Mouse (Mus musculus): Measurements from ENCODE around the gene Ccs. TPM values are rescaled to one million over a fixed set of nuclear protein-coding genes. Genes with fewer than 3 reads are reported as not detected.
"Not testable (repeated sequence)": the region's sequence is repeated elsewhere in the genome, so short reads cannot be mapped to it uniquely, and the experiment has no call there.

Gene Ccs
- polyA plus RNA-seq, 1 experiment from 2014 or later = 47.7 TPM

DNA sequence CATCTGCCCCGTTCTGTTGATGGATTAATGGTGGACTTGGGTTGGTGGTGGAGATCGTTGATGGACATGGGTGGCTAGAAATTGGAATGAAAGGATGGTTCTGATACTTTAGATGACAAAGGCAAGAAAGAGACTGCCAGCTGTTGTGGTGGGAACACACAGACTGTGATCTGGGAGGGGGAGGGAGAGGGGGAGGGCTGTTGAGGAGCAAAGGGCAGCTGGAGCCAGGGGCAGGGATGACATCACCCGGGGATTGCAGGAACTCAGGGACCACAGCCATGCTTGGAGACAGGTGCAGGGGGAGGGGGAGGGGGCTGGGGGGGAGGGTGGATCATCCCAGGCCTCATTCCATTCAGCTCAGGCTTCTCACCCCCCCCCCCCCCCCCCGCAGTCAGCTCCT lies 37.1 kb upstream of the Ccs start:
- Histone ChIP-seq H3K27ac (ENCODE audit: low read depth) (no peak overlapping the region), H3K9me3 (ENCODE audit: low read depth, low read length) (no peaks in the 10 kb centered on the region), H3K4me1 (ENCODE audit: insufficient read depth) (0 out of 2 replicates have a peak, but pooled peaks cover 5% of the 10 kb centered on the region), H3K4me3 (ENCODE audit: low read depth, low read length) (no peak overlapping the region), H3K9ac (no peak overlapping the region), H3K27me3 (ENCODE audit: insufficient read depth, low read length) (no peaks in the 10 kb centered on the region), H3K4me2 (no peak overlapping the region), H3K36me3 (ENCODE audit: insufficient read depth) (no peaks in the 10 kb centered on the region)
- WGBS = 60% methylated on average over 3 of the region's 4 CpGs
- TF ChIP-seq CTCF (IDR thresholded peaks at IDR 0.05; ENCODE audit: low read depth) = no peak
- ATAC-seq (ENCODE audit: insufficient read depth) = no peak
- DNase-seq = no peak

DNA sequence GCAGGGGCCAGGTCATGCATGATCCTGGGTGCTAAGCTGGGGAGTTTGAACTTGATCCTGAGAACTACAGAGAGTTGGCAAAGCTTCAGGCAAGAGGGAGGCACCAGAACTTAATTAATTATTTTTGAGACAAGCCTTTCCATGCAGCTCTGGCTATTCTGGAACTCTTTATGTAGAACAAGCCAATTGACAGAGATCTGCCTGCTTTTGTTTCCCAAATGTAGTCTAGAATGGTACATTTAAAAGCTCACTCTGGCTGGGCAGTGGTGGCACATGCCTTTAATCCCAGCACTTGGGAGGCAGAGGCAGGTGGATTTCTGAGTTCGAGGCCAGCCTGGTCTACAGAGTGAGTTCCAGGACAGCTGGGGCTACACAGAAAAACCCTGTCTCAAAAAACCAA lies 35.5 kb upstream of the Ccs start:
- not testable (repeated sequence) for H3K27ac ChIP-seq (ENCODE audit: low read depth); H3K9ac ChIP-seq; H3K36me3 ChIP-seq (ENCODE audit: insufficient read depth); H3K9me3 ChIP-seq (ENCODE audit: low read depth, low read length); H3K4me3 ChIP-seq (ENCODE audit: low read depth, low read length); ATAC-seq (ENCODE audit: insufficient read depth); H3K27me3 ChIP-seq (ENCODE audit: insufficient read depth, low read length); H3K4me2 ChIP-seq; DNase-seq; H3K4me1 ChIP-seq (ENCODE audit: insufficient read depth)
- WGBS = 68% methylated on average over 1 of the region's 1 CpGs

DNA sequence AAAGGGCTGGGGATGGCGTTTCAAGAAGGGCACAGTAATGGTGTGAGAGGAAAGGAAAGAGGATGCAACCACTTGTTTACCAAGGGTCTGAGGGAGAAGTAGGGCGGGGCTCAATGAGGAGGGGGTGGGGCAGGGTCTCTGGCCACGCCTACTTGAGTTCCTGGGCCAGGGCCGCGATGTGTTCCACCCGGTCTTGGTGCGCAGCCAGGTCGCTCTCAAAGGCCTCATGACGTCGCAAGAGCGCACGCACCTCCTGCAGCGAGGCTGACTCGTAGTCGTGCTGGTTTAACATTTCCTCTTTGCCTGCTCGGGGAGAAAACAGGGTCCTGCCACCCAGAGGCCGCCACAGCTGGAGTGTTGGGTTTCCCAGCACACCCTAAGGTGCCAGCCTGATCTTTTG lies 26.0 kb upstream of the Ccs start:
- Histone ChIP-seq H3K9ac (no peak overlapping the region; the same call in 1 of the 2 replicates), H3K27ac (ENCODE audit: low read depth) (no peak overlapping the region), H3K27me3 (ENCODE audit: insufficient read depth, low read length) (0 out of 2 replicates have a peak, but pooled peaks cover 3% of the 10 kb centered on the region), H3K4me2 (peak overlapping the region; percentile 40; the same call in 1 of the 2 replicates), H3K4me3 (ENCODE audit: low read depth, low read length) (no peak overlapping the region), H3K9me3 (ENCODE audit: low read depth, low read length) (no peaks in the 10 kb centered on the region), H3K36me3 (ENCODE audit: insufficient read depth) (no peaks in the 10 kb centered on the region), H3K4me1 (ENCODE audit: insufficient read depth) (no peaks in the 10 kb centered on the region)
- no peak for ATAC-seq (ENCODE audit: insufficient read depth)
- no peak for TF ChIP-seq CTCF (IDR thresholded peaks at IDR 0.05; ENCODE audit: low read depth)
- peak; percentile 71 for DNase-seq
- 3% methylated on average over 17 of the region's 17 CpGs for WGBS

DNA sequence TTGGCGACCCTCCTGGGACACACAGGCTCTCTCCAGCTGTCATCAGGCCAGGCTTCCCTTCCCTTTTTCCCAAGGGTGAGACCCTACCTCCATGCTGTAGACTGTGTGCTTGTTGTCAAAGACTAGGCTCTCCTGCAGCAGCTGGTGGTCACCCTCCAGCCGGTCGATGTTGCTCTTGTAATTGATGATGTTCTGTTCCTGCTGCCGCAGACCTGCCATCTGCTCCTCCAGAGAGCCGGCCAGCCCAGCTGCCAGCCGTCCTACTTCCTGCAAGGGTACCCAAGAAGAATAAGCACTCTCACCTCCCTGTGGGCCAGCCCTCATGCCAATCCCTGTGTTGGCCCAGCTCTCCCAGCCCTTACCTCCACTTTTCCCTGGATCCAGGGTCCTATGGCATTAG lies 23.9 kb upstream of the Ccs start:
- Histone ChIP-seq H3K9me3 (ENCODE audit: low read depth, low read length) (no peaks in the 10 kb centered on the region), H3K27me3 (ENCODE audit: insufficient read depth, low read length) (0 out of 2 replicates have a peak, but pooled peaks cover 3% of the 10 kb centered on the region), H3K4me3 (ENCODE audit: low read depth, low read length) (no peak overlapping the region), H3K4me1 (ENCODE audit: insufficient read depth) (no peaks in the 10 kb centered on the region), H3K27ac (ENCODE audit: low read depth) (no peak overlapping the region), H3K36me3 (ENCODE audit: insufficient read depth) (no peaks in the 10 kb centered on the region), H3K4me2 (no peak overlapping the region), H3K9ac (no peak overlapping the region)
- DNase-seq (no peak), ATAC-seq (ENCODE audit: insufficient read depth) (no peak)
- 51% methylated on average over 6 of the region's 6 CpGs for WGBS
- TF ChIP-seq CTCF (IDR thresholded peaks at IDR 0.05; ENCODE audit: low read depth) = no peak

DNA sequence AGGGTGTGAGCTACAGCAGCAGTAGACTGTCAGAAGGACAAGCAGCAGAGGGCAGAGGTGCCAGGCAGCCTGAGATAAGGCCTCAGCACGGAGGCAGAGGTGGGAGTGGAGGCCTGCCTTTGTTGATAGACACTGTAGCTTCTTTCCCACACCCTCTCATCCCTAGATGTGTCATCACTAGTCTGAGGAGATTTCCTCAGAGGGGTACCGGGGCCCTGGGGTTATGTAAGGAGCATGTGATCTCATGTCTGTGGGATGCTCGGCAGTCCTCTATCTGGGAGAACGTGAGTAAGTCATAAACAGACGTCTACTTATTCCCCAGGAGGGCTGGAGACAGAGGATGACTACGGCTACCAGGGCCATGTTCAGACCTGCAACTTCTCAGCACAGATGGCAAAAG lies 19.9 kb upstream of the Ccs start:
- Histone ChIP-seq H3K27ac (ENCODE audit: low read depth) (no peak overlapping the region), H3K4me3 (ENCODE audit: low read depth, low read length) (no peak overlapping the region), H3K27me3 (ENCODE audit: insufficient read depth, low read length) (peaks cover 7% of the 10 kb centered on the region; the same call in 1 of the 2 replicates), H3K9me3 (ENCODE audit: low read depth, low read length) (no peaks in the 10 kb centered on the region), H3K4me2 (no peak overlapping the region), H3K36me3 (ENCODE audit: insufficient read depth) (no peaks in the 10 kb centered on the region), H3K9ac (no peak overlapping the region), H3K4me1 (ENCODE audit: insufficient read depth) (no peaks in the 10 kb centered on the region; the same call in 1 of the 2 replicates)
- ATAC-seq (ENCODE audit: insufficient read depth) = no peak; the same call in 1 of the 2 replicates
- TF ChIP-seq CTCF (IDR thresholded peaks at IDR 0.05; ENCODE audit: low read depth) = no peak
- WGBS = 44% methylated on average over 6 of the region's 6 CpGs
- no peak for DNase-seq

DNA sequence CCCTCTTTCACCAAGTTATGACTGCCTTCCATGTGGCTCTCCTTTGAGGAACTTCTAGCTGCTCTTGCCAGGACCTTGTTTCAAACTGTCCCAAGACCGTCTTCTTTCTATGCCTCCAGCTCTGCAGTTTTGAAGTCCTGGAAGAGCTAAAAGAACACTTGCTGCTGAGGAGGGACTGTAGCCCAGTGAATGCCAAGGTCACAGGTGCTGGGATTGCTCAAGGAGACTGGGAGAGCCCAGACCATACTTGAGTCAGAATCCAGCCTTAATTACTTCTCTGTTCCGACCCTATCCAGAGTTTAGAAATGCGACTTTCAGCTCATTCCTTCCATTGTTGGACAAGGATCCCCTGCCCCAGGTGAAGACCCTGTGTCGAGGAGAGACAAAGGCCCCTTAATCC lies 16.8 kb upstream of the Ccs start:
- H3K9ac ChIP-seq = no peak overlapping the region
- H3K27me3 ChIP-seq (ENCODE audit: insufficient read depth, low read length) = peaks cover 7% of the 10 kb centered on the region; the same call in 1 of the 2 replicates
- H3K9me3 ChIP-seq (ENCODE audit: low read depth, low read length) = no peaks in the 10 kb centered on the region
- ATAC-seq (ENCODE audit: insufficient read depth) = no peak
- no peak for DNase-seq
- H3K4me2 ChIP-seq = peak overlapping the region; percentile 96; the same call in 1 of the 2 replicates
- 75% methylated on average over 4 of the region's 4 CpGs for WGBS
- no peak overlapping the region for H3K27ac ChIP-seq (ENCODE audit: low read depth)
- no peak for TF ChIP-seq CTCF (IDR thresholded peaks at IDR 0.05; ENCODE audit: low read depth)
- no peaks in the 10 kb centered on the region for H3K36me3 ChIP-seq (ENCODE audit: insufficient read depth)
- peak overlapping the region; percentile 51; the same call in 1 of the 2 replicates for H3K4me3 ChIP-seq (ENCODE audit: low read depth, low read length)
- H3K4me1 ChIP-seq (ENCODE audit: insufficient read depth) = no peaks in the 10 kb centered on the region; the same call in 1 of the 2 replicates

DNA sequence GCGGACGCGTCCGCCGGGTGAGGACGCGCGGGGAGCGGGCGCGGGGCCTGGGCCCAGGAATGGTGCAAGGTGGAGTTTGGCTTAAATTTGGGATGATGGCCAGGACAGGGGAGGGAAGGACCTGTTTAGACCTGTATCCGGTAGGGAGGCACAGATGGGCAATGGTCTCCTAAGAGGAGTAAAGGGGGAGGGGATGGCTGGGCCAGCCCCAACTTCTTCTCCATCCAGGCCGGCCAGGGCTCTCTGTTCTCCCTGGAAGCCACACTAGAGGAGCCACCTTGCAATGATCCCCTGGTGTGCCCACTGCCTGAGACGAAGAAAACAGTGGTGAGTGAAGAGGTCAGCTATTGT lies 16.3 kb upstream of the Ccs start:
- DNase-seq (no peak), ATAC-seq (ENCODE audit: insufficient read depth) (no peak; the same call in 1 of the 2 replicates)
- Histone ChIP-seq H3K4me1 (ENCODE audit: insufficient read depth) (no peaks in the 10 kb centered on the region; the same call in 1 of the 2 replicates), H3K9me3 (ENCODE audit: low read depth, low read length) (no peaks in the 10 kb centered on the region), H3K27ac (ENCODE audit: low read depth) (no peak overlapping the region), H3K36me3 (ENCODE audit: insufficient read depth) (no peaks in the 10 kb centered on the region), H3K9ac (peak overlapping the region; percentile 62), H3K4me3 (ENCODE audit: low read depth, low read length) (peak overlapping the region; percentile 51), H3K27me3 (ENCODE audit: insufficient read depth, low read length) (peaks cover 7% of the 10 kb centered on the region; the same call in 1 of the 2 replicates), H3K4me2 (peak overlapping the region; percentile 96)
- no peak for TF ChIP-seq CTCF (IDR thresholded peaks at IDR 0.05; ENCODE audit: low read depth)
- 2% methylated on average over 14 of the region's 14 CpGs for WGBS

Measured in lung, embryonic 14.5 days (tissue).